Mouse (Mus musculus) forebrain, embryonic 16.5 days (tissue): ENCODE results near the gene Gadd45gip1. TPM values are rescaled to one million over a fixed set of nuclear protein-coding genes. Genes with fewer than 3 reads are reported as not detected.
A peak's percentile ranks its signal among the peaks of the same experiment; 100 is the strongest.

Experiments used
- ATAC-seq: fragments of 200-750 bp; cut with Nextera tagmentation; 2 replicates; pipeline ENCODE4 v1.8.0; 2017; ENCODE audit warnings: mild to moderate bottlenecking, moderate library complexity
- H3K27ac ChIP-seq: fragments of 300-500 bp; sonication (generic); 2 replicates; pipeline ENCODE4 v1.5.1; 2014; ENCODE audit warnings: low read length, control low read depth
- H3K27me3 ChIP-seq: fragments of 300-500 bp; sonication (generic); replicated peaks from 2 replicates; pipeline ENCODE4 v1.6.1; 2014; ENCODE audit warnings: low read length; ENCODE audit not compliant: control insufficient read depth, insufficient read depth
- H3K36me3 ChIP-seq: fragments of 300-500 bp; sonication (generic); 2 replicates; pipeline ENCODE4 v1.6.1; 2014; ENCODE audit not compliant: control insufficient read depth, insufficient read depth
- H3K4me1 ChIP-seq: fragments of 300-500 bp; sonication (generic); replicated peaks from 2 replicates; pipeline ENCODE4 v1.6.1; 2014; ENCODE audit warnings: low read length; ENCODE audit not compliant: control insufficient read depth, insufficient read depth
- H3K4me2 ChIP-seq: fragments of 300-500 bp; sonication (generic); 2 replicates; pipeline ENCODE4 v1.6.1; 2014; ENCODE audit warnings: mild to moderate bottlenecking, low read length, control low read depth
- H3K4me3 ChIP-seq: fragments of 300-500 bp; sonication (generic); replicated peaks from 2 replicates; pipeline ENCODE4 v1.5.1; 2014; ENCODE audit warnings: mild to moderate bottlenecking, low read length, control low read depth
- H3K9ac ChIP-seq: fragments of 300-500 bp; sonication (generic); replicated peaks from 2 replicates; pipeline ENCODE4 v1.6.1; 2014; ENCODE audit warnings: low read depth, low read length, control low read depth
- H3K9me3 ChIP-seq: fragments of 300-500 bp; sonication (generic); 2 replicates; pipeline ENCODE4 v1.6.1; 2016; ENCODE audit warnings: low read length; ENCODE audit not compliant: control insufficient read depth
- WGBS: fragments of 180-500 bp; shearing (Covaris S2); extraction: QIAGEN DNeasy Blood & Tissue Kit; methylation state at CpG from one replicate; pipeline ENCODE4 v1.1.7; 2014; 5-methylcytosine and 5-hydroxymethylcytosine counted together
- polyA plus RNA-seq: library from polyadenylated mRNA; unstranded; fragments of >200 nt; fragmentation: Nextera tagmentation; extraction: Ambion mirVana; gene quantifications from 2 replicates; pipeline ENCODE4 v1.2.1, GENCODE M21; 2015

Gene Gadd45gip1
- polyA plus RNA-seq, 1 experiment from 2014 or later = 34.3 TPM

DNA sequence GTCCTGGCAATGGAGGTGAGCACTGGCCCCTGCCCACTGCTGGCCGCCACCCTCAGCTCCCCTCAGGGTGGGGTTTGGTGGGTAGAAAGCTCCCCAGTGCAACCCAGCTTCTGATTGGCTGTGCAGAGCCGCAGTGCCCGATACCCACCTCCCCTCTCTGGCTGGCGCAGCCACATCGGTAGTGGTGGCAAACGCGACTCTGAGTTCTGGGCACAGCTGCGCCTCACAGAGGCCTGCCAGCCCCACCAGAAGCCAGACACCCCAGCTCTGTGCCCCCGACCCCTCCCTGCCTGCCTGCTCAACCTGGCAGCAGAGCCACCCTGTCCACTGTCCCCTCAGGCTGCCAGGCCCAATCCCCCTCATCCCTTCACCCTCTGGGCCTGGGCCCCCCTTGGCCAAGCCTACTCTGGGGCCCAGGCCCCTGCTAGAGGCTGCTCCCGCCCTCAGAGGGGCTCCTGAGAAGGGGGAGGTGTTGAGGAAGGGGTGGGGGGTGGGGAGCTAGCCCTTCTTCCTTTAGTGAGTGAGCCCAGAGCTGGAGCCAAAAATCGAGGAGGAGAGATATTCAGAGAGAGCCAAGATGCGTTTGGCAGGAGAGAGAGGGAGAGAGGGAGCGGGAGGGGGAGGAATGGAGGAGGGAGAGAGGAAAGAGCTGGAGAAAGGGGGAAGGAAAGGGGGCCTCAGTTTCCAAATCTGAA is 37.4 kb upstream of the Gadd45gip1 start:
- Histone ChIP-seq H3K27ac (peak overlapping the region; percentile 99), H3K4me3 (peak overlapping the region; percentile 23), H3K36me3 (no peaks in the 10 kb centered on the region), H3K9ac (peak overlapping the region; percentile 64), H3K27me3 (no peaks in the 10 kb centered on the region; the same call in 1 of the 2 replicates), H3K4me2 (peak overlapping the region; percentile 48), H3K4me1 (peaks cover 83% of the 10 kb centered on the region), H3K9me3 (no peaks in the 10 kb centered on the region)
- peak; percentile 87 for ATAC-seq
- WGBS = 27% methylated on average over 13 of the region's 13 CpGs

DNA sequence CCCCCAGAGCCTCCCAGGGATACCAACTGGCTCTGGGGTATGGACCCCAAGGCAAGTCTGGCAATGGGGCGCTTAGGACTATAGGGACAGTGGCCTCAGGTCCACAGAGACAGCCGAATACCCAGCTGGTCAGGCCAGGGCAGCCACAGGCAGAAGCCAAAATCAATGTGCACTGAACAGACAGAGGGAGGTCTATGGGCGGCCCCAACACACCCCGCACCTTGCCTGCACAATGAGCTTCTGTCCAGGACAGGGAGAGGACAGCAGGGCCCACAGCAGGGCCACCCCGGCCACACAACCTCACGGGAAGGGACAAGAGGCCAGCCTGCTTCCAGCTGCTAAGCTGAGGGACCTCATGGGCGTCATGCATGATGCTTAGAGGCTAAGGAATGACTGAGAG is 36.8 kb upstream of the Gadd45gip1 start:
- 29% methylated on average over 7 of the region's 7 CpGs for WGBS
- Histone ChIP-seq H3K36me3 (no peaks in the 10 kb centered on the region), H3K27ac (peak overlapping the region; percentile 99), H3K27me3 (no peaks in the 10 kb centered on the region), H3K4me2 (peak overlapping the region; percentile 42), H3K9ac (peak overlapping the region; percentile 56), H3K4me3 (no peak overlapping the region; the same call in 1 of the 2 replicates), H3K9me3 (no peaks in the 10 kb centered on the region), H3K4me1 (peaks cover 80% of the 10 kb centered on the region)
- ATAC-seq = peak; percentile 6; the same call in 1 of the 2 replicates

DNA sequence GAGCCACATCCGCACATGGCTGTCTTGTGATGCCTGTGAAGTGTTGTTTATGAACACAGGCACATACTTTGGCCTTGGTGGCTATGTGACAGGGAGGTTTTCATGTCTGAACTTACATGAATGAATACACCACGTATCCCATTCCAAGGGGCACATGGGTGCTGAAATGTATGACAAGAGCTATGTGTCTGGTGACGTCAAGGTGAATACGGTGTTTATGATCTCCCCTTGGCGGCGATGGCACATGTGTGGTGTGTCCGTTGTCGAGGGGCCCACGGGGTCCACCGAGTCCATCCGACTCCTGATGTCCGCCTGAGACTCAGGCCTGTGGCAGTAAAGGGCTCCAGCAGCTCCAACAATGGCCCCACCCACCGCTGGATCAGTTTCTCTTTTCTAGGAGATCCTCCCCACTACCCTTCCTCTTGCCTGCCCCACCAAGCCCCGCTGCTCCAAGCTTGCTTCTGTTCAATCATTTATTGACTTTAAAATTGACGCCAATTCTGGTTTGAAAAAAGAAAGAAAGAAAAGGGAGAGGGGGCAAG is 34.0 kb upstream of the Gadd45gip1 start:
- peak overlapping the region; percentile 99 for H3K27ac ChIP-seq
- H3K9me3 ChIP-seq = no peaks in the 10 kb centered on the region
- no peaks in the 10 kb centered on the region for H3K36me3 ChIP-seq
- H3K4me3 ChIP-seq = no peak overlapping the region
- peak overlapping the region; percentile 73 for H3K4me2 ChIP-seq
- H3K9ac ChIP-seq = peak overlapping the region; percentile 98
- no peak for ATAC-seq
- 68% methylated on average over 15 of the region's 15 CpGs for WGBS
- H3K27me3 ChIP-seq = no peaks in the 10 kb centered on the region
- peaks cover 76% of the 10 kb centered on the region for H3K4me1 ChIP-seq

DNA sequence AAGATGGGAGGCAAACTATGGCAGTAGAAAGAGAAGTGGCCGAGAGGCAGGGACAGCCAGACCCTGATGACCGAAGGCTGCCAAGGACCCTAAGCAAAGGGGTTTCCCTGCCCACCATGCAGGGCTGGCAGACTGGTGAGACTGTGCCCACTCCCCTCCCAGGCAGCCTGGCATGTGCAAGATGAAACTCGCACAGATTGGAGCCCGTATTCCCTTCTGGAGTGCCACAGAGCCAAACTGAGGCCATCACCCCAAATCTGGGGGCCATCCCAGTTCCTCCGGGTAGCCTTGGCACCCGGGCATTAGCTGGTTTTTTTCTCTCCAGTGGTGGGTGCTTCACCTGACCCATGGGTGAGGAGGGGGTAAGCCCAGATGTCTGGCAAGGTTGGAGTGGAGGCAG is 33.4 kb upstream of the Gadd45gip1 start:
- H3K4me2 ChIP-seq = peak overlapping the region; percentile 73
- 34% methylated on average over 6 of the region's 6 CpGs for WGBS
- no peak for ATAC-seq
- peak overlapping the region; percentile 76 for H3K4me3 ChIP-seq
- H3K27ac ChIP-seq = peak overlapping the region; percentile 99
- H3K9ac ChIP-seq = peak overlapping the region; percentile 98
- H3K9me3 ChIP-seq = no peaks in the 10 kb centered on the region
- no peaks in the 10 kb centered on the region for H3K36me3 ChIP-seq
- peaks cover 70% of the 10 kb centered on the region for H3K4me1 ChIP-seq
- no peaks in the 10 kb centered on the region for H3K27me3 ChIP-seq

DNA sequence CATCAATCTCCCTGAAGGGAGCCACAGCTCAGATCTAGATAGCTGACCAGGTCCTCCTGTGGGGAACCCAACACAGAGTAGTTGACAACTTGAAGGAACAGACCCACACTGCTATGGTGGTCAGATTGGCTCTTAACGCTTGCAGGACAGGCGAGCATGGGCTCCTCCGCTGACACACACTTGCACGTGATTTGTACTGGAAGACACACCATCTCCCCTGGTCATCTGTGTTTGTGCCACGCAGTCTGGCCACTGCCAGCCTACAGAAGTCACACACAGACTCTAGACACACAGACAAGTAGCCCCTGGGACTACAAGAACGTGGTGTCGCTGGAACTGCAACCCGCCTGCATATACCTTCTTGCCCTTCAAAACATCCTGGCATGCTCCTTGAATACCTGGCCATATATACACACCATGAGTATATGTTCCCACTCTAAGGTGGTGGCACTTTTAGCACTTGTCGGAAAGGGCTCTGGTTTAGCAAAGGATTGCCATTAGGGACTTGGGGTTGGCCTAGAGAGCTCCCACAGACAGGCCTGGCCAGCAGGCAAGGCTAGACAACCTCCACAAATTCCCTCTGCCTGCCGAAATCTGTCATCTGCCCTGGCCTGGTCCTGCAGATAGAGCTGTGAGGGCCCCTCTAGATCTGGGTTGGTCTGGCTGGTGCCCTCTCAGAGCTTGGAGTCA is 32.7 kb upstream of the Gadd45gip1 start:
- peaks cover 64% of the 10 kb centered on the region for H3K4me1 ChIP-seq
- H3K27ac ChIP-seq = peak overlapping the region; percentile 99
- H3K4me3 ChIP-seq = peak overlapping the region; percentile 76
- H3K27me3 ChIP-seq = no peaks in the 10 kb centered on the region
- WGBS = 31% methylated on average over 10 of the region's 10 CpGs
- no peaks in the 10 kb centered on the region for H3K9me3 ChIP-seq
- no peaks in the 10 kb centered on the region for H3K36me3 ChIP-seq
- peak overlapping the region; percentile 73 for H3K4me2 ChIP-seq
- peak overlapping the region; percentile 98 for H3K9ac ChIP-seq
- no peak for ATAC-seq

DNA sequence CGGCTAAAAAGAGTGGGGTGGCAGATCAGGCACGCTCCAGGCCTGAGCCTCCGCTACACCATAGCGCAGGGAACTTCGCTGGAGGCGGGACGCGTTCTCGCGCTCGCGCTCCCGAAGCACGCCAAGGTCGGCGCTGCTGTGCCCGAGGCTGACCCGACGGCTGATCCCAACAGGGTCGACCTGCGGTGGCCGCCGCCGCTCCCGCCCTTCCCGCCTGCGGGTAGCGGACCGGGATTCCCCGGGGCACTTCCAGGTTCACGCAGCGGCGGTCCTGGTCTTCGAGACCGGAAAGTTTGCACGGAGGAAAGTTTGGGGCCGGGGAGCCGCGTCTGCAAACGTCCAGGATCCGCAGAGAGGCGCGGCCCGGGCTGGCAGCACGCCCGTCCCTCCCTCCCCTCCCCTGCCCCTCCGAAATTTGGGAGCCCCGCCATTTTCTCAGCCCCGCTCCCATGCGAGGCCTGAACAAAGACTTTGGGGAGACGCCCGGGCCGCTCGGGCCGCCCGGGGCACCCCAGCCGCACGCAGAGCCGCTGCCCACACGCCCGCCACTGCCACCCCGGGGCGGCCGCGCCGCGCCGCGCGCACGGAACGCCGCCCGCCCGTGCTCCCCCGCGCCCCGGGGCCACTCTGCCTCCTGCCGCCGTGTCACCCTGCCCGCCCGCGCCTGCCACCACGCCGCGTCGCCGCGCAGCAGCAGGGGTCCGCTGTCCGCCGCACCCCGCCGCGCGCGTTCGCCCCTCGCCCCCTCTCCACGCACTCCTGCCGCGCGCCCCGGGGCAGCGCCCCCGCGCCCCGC is 32.0 kb upstream of the Gadd45gip1 start:
- H3K4me3 ChIP-seq = peak overlapping the region; percentile 76
- H3K27me3 ChIP-seq = no peaks in the 10 kb centered on the region
- no peak; the same call in 1 of the 2 replicates for ATAC-seq
- peak overlapping the region; percentile 73 for H3K4me2 ChIP-seq
- no peaks in the 10 kb centered on the region for H3K9me3 ChIP-seq
- H3K4me1 ChIP-seq = peaks cover 58% of the 10 kb centered on the region
- under 1% methylated on average over 83 of the region's 108 CpGs for whole genome bisulfite sequencing
- H3K36me3 ChIP-seq = no peaks in the 10 kb centered on the region
- H3K27ac ChIP-seq = peak overlapping the region; percentile 99
- H3K9ac ChIP-seq = peak overlapping the region; percentile 98

DNA sequence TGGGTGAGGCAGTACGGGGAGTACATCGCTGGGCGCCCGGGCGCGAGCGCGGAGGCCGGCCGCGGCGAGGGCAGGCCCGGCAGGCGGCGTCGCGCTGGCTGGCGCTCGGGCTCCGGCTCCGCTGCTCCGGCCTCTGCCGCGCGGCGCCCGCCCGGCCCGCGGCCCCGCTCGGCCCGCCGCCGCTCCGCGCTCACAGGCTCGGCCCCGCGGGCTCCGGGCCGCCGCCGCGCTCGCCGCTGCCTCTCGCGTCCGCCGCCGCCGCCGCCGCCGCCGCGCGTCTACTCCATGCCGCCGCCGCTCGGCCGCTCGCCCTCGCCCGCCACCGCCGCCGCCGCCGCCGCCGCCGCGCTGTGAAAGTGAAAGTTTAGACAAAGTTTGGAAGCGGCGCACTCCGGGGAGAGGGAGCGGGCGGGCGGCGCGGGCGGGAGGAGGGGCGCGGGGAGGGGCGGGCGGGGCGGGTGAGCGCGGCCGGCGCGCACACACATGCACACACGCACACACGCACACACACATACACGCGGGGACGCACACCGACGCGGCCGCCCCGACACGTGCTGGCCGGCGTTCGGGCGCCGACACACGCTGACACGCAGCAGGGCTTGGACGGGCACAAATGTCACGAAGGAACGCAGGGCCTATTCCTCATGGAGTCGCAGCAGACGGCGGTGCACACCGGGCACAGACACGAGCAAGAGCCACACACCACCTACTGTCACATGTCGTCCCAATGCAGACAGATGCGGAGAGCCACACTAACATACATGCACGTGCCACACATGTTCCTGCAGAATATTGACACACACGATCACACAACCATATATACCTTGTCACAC is 31.1 kb upstream of the Gadd45gip1 start, which contains the start of gene Nfix:
Nfix (minus strand) TSS at position 346 of the 833 bp plus-strand sequence.
- under 1% methylated on average over 54 of the region's 125 CpGs for WGBS
- peak; percentile 26 for ATAC-seq
- H3K9me3 ChIP-seq = no peaks in the 10 kb centered on the region
- peak within 1 kb of the TSS; percentile 73 for H3K4me2 ChIP-seq
- peak within 1 kb of the TSS; percentile 99 for H3K27ac ChIP-seq
- peak within 1 kb of the TSS; percentile 76 for H3K4me3 ChIP-seq
- H3K9ac ChIP-seq = peak within 1 kb of the TSS; percentile 98
- no peaks in the 10 kb centered on the region for H3K36me3 ChIP-seq
- peaks cover 49% of the 10 kb centered on the region for H3K4me1 ChIP-seq
- H3K27me3 ChIP-seq = no peaks in the 10 kb centered on the region

DNA sequence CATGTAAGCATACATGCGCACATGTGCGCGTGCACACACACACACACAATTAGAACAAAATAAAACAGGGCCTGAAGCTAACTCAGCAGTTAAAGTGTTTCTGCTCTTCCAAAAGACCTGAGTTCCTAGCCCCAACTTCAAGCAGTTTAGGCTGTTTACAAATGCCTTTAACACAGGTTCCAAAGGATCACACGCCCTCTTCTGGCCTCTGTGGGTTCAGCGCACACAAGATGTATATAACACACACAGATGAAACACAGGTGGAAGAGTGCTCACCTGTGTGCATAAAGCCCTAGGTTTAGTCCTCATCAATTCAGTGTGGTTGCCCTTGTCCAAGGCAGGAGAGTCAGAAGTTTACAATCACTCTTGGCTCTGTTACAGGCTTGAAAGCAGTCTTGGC is 25.3 kb upstream of the Gadd45gip1 start:
- no peaks in the 10 kb centered on the region for H3K36me3 ChIP-seq
- H3K4me3 ChIP-seq = no peak overlapping the region
- 94% methylated on average over 5 of the region's 5 CpGs for WGBS
- no peaks in the 10 kb centered on the region for H3K9me3 ChIP-seq
- no peak overlapping the region for H3K9ac ChIP-seq
- H3K4me1 ChIP-seq = peaks cover 22% of the 10 kb centered on the region
- ATAC-seq = no peak
- no peak overlapping the region for H3K27ac ChIP-seq
- H3K4me2 ChIP-seq = no peak overlapping the region
- no peaks in the 10 kb centered on the region for H3K27me3 ChIP-seq
